Mouse (Mus musculus): Measurements from ENCODE around the gene Atad3a. TPM values are rescaled to one million over a fixed set of nuclear protein-coding genes. Genes with fewer than 3 reads are reported as not detected.

The Atad3a gene
- polyA plus RNA-seq, 1 experiment from 2014 or later = 70.9 TPM

- Histone ChIP-seq H3K27me3 (ENCODE audit: control insufficient read depth, insufficient read depth, low read length) (no peaks in the 10 kb centered on the region), H3K4me3 (ENCODE audit: low read depth, low read length) (no peak overlapping the region; the same call in 1 of the 2 replicates), H3K9me3 (ENCODE audit: control insufficient read depth, low read length) (no peaks in the 10 kb centered on the region), H3K4me2 (replicated peaks; ENCODE audit: low read depth, low read length) (no peak overlapping the region), H3K27ac (ENCODE audit: low read depth, low read length) (no peak overlapping the region), H3K4me1 (replicated peaks; ENCODE audit: control insufficient read depth, insufficient read depth, low read length) (peaks cover 9% of the 10 kb centered on the region; the same call in 1 of the 2 replicates), H3K9ac (ENCODE audit: low read depth, low read length) (no peak overlapping the region), H3K36me3 (ENCODE audit: control insufficient read depth, insufficient read depth, low read length) (0 out of 2 replicates have a peak, but pooled peaks cover 5% of the 10 kb centered on the region)
- no peak for DNase-seq (ENCODE audit: low spot score)
- ATAC-seq (ENCODE audit: low FRiP score) = no peak
- WGBS = 95% methylated on average over 5 of the region's 5 CpGs
Measured at GRCm38 (mm10) chr4:155736421-155736820, 24.5 kb downstream of the Atad3a start.

DNA sequence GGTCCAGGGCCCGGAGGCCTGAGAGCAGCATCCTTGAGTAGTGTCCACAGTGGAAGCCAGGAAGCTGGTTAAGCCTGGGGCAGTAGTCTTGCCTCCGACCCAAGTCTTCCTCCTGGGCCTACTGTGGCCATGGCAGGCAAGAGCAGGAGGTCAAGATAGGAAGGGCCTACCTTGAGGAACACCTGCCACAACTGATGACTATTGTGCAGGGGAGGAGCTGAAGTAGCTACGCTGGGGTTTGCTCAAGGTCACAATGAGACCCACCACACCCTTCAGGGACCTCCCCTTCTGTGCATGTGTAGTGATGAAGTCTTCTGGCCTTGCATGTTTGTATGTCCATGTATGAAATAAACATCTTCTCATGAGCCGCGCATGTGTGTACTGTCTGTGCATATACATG lies 25.1 kb downstream of the Atad3a start:
- ATAC-seq (ENCODE audit: low FRiP score) = no peak
- no peak for DNase-seq (ENCODE audit: low spot score)
- Histone ChIP-seq H3K4me3 (ENCODE audit: low read depth, low read length) (peak overlapping the region; percentile 66), H3K9me3 (ENCODE audit: control insufficient read depth, low read length) (no peaks in the 10 kb centered on the region), H3K36me3 (ENCODE audit: control insufficient read depth, insufficient read depth, low read length) (0 out of 2 replicates have a peak, but pooled peaks cover 5% of the 10 kb centered on the region), H3K27me3 (ENCODE audit: control insufficient read depth, insufficient read depth, low read length) (no peaks in the 10 kb centered on the region), H3K27ac (ENCODE audit: low read depth, low read length) (peak overlapping the region; percentile 95), H3K4me2 (replicated peaks; ENCODE audit: low read depth, low read length) (peak overlapping the region; percentile 92), H3K9ac (ENCODE audit: low read depth, low read length) (peak overlapping the region; percentile 87), H3K4me1 (replicated peaks; ENCODE audit: control insufficient read depth, insufficient read depth, low read length) (peaks cover 9% of the 10 kb centered on the region; the same call in 1 of the 2 replicates)
- WGBS = 71% methylated on average over 5 of the region's 5 CpGs

DNA sequence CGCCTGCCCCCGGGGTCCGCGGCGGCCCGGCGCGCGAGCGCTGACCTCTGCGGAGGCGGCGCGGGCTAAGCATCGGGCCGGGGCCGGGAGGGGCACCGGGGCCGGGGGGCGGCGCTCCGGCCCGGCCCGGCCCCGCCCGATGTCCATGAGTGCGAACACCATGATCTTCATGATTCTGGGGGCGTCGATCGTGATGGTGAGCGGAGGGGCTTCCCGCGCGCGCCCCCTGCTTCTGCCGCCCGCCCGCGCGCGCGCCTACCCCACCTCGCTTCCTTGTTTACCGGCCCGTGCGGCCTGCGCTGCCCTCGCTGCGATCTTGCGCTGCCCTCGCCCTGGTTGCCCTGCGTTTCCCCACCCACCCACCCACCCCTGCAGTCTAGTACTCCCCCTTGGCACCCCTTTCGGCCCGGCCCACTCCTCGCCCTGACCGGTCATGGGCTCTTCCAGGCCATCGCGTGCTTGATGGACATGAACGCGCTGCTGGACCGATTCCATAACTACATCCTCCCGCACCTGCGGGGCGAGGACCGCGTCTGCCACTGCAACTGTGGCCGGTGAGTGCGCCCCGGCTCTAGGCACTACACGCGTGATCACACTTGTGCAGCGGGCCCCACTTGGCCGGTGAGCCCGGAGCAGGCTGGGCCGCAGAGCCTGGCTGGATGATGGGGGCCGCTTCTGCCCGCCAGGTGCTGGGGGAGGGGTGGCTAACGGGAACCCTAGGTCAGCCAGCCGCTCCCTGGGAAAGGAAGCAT lies 25.8 kb downstream of the Atad3a start:
- DNase-seq (ENCODE audit: low spot score) (peak; percentile 71), ATAC-seq (ENCODE audit: low FRiP score) (peak; percentile 51)
- H3K27me3 ChIP-seq (ENCODE audit: control insufficient read depth, insufficient read depth, low read length) = no peaks in the 10 kb centered on the region
- 0 out of 2 replicates have a peak, but pooled peaks cover 5% of the 10 kb centered on the region for H3K36me3 ChIP-seq (ENCODE audit: control insufficient read depth, insufficient read depth, low read length)
- H3K4me3 ChIP-seq (ENCODE audit: low read depth, low read length) = peak overlapping the region; percentile 66
- peak overlapping the region; percentile 95 for H3K27ac ChIP-seq (ENCODE audit: low read depth, low read length)
- H3K4me1 ChIP-seq (replicated peaks; ENCODE audit: control insufficient read depth, insufficient read depth, low read length) = peaks cover 9% of the 10 kb centered on the region; the same call in 1 of the 2 replicates
- 0% methylated on average over 43 of the region's 79 CpGs for WGBS
- H3K9ac ChIP-seq (ENCODE audit: low read depth, low read length) = peak overlapping the region; percentile 87
- H3K4me2 ChIP-seq (replicated peaks; ENCODE audit: low read depth, low read length) = peak overlapping the region; percentile 92
- no peaks in the 10 kb centered on the region for H3K9me3 ChIP-seq (ENCODE audit: control insufficient read depth, low read length)

DNA sequence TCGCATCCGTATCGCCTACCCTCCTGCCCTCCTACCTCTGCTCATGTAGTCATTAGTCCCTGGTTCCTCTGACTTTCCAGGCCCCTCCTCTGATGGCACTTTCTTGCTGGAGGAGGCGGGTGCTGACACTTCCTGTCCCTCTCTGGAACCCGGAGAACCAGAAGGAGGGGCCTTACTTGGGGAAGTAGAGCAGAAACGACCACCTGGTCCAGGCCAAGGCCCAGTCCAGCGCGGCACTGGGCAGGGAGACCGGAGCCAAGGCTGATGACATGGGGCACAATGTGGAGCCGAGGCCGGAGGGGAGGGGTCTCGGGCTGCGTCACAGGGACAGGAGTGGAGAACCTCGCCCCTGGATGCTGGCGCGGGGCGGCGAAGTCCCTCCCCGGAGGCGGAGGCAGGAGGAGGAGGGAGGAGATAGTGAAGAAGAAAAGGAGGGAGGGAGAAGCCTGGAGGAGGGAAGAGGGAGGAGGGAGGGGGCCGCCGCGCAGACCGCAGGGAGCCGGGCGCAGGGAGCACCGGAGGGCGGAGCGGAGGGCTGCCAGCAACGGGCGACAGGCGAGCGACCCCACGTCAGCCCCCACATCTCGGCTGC lies 26.4 kb downstream of the Atad3a start, which contains the start of gene Tmem240:
Tmem240 (plus strand) TSS at position 451 of the 592 bp plus-strand sequence.
- Histone ChIP-seq H3K27me3 (ENCODE audit: control insufficient read depth, insufficient read depth, low read length) (no peaks in the 10 kb centered on the region), H3K4me1 (replicated peaks; ENCODE audit: control insufficient read depth, insufficient read depth, low read length) (peaks cover 9% of the 10 kb centered on the region; the same call in 1 of the 2 replicates), H3K4me2 (replicated peaks; ENCODE audit: low read depth, low read length) (peak within 1 kb of the TSS; percentile 92), H3K9ac (ENCODE audit: low read depth, low read length) (peak within 1 kb of the TSS; percentile 87), H3K27ac (ENCODE audit: low read depth, low read length) (peak within 1 kb of the TSS; percentile 95), H3K36me3 (ENCODE audit: control insufficient read depth, insufficient read depth, low read length) (0 out of 2 replicates have a peak, but pooled peaks cover 5% of the 10 kb centered on the region), H3K9me3 (ENCODE audit: control insufficient read depth, low read length) (no peaks in the 10 kb centered on the region), H3K4me3 (ENCODE audit: low read depth, low read length) (peak within 1 kb of the TSS; percentile 66)
- WGBS = 2% methylated on average over 25 of the region's 35 CpGs
- DNase-seq (ENCODE audit: low spot score) = peak; percentile 90
- ATAC-seq (ENCODE audit: low FRiP score) = peak; percentile 95

DNA sequence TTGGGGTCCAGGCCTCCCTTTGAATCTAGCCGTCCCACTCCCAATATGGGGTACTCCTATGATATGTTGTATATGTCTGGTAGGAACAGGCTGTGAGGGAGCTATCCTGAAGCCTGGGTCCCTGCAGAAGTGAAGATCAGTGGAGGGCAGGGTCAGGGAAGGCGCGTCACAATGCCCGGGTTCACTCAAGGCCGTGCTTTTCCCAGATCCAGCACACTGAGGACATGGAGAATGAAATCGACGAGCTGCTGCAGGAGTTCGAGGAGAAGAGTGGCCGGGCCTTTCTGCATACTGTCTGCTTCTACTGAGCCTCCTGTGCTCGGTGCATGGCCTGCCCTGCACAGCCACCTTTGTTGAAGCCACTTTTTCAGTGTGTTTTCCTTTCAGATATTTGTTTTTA lies 27.6 kb downstream of the Atad3a start:
- ATAC-seq (ENCODE audit: low FRiP score) (no peak), DNase-seq (ENCODE audit: low spot score) (no peak)
- no peaks in the 10 kb centered on the region for H3K9me3 ChIP-seq (ENCODE audit: control insufficient read depth, low read length)
- no peak overlapping the region for H3K4me2 ChIP-seq (replicated peaks; ENCODE audit: low read depth, low read length)
- H3K4me3 ChIP-seq (ENCODE audit: low read depth, low read length) = no peak overlapping the region
- no peaks in the 10 kb centered on the region for H3K27me3 ChIP-seq (ENCODE audit: control insufficient read depth, insufficient read depth, low read length)
- H3K4me1 ChIP-seq (replicated peaks; ENCODE audit: control insufficient read depth, insufficient read depth, low read length) = peaks cover 9% of the 10 kb centered on the region; the same call in 1 of the 2 replicates
- no peak overlapping the region for H3K9ac ChIP-seq (ENCODE audit: low read depth, low read length)
- 85% methylated on average over 10 of the region's 10 CpGs for WGBS
- 0 out of 2 replicates have a peak, but pooled peaks cover 5% of the 10 kb centered on the region for H3K36me3 ChIP-seq (ENCODE audit: control insufficient read depth, insufficient read depth, low read length)
- no peak overlapping the region for H3K27ac ChIP-seq (ENCODE audit: low read depth, low read length)

GRCm38 (mm10) chr4:155727993-155728392 lies 32.9 kb downstream of the Atad3a start:
- no peak overlapping the region for H3K4me2 ChIP-seq (replicated peaks; ENCODE audit: low read depth, low read length)
- no peak overlapping the region for H3K9ac ChIP-seq (ENCODE audit: low read depth, low read length)
- ATAC-seq (ENCODE audit: low FRiP score) (no peak), DNase-seq (ENCODE audit: low spot score) (peak; percentile 10)
- H3K9me3 ChIP-seq (ENCODE audit: control insufficient read depth, low read length) = no peaks in the 10 kb centered on the region
- WGBS = 72% methylated on average over 2 of the region's 2 CpGs
- H3K27ac ChIP-seq (ENCODE audit: low read depth, low read length) = no peak overlapping the region
- no peaks in the 10 kb centered on the region for H3K27me3 ChIP-seq (ENCODE audit: control insufficient read depth, insufficient read depth, low read length)
- no peak overlapping the region for H3K4me3 ChIP-seq (ENCODE audit: low read depth, low read length)
- 0 out of 2 replicates have a peak, but pooled peaks cover under 1% of the 10 kb centered on the region for H3K36me3 ChIP-seq (ENCODE audit: control insufficient read depth, insufficient read depth, low read length)
- no peaks in the 10 kb centered on the region for H3K4me1 ChIP-seq (replicated peaks; ENCODE audit: control insufficient read depth, insufficient read depth, low read length)

GRCm38 (mm10) chr4:155721668-155722083 lies 39.2 kb downstream of the Atad3a start:
- Histone ChIP-seq H3K4me2 (replicated peaks; ENCODE audit: low read depth, low read length) (no peak overlapping the region), H3K27ac (ENCODE audit: low read depth, low read length) (no peak overlapping the region), H3K9ac (ENCODE audit: low read depth, low read length) (no peak overlapping the region), H3K36me3 (ENCODE audit: control insufficient read depth, insufficient read depth, low read length) (no peaks in the 10 kb centered on the region), H3K4me1 (replicated peaks; ENCODE audit: control insufficient read depth, insufficient read depth, low read length) (no peaks in the 10 kb centered on the region), H3K9me3 (ENCODE audit: control insufficient read depth, low read length) (no peaks in the 10 kb centered on the region), H3K27me3 (ENCODE audit: control insufficient read depth, insufficient read depth, low read length) (no peaks in the 10 kb centered on the region), H3K4me3 (ENCODE audit: low read depth, low read length) (no peak overlapping the region)
- 72% methylated on average over 4 of the region's 4 CpGs for WGBS
- ATAC-seq (ENCODE audit: low FRiP score) (no peak), DNase-seq (ENCODE audit: low spot score) (peak; percentile 15)

DNA sequence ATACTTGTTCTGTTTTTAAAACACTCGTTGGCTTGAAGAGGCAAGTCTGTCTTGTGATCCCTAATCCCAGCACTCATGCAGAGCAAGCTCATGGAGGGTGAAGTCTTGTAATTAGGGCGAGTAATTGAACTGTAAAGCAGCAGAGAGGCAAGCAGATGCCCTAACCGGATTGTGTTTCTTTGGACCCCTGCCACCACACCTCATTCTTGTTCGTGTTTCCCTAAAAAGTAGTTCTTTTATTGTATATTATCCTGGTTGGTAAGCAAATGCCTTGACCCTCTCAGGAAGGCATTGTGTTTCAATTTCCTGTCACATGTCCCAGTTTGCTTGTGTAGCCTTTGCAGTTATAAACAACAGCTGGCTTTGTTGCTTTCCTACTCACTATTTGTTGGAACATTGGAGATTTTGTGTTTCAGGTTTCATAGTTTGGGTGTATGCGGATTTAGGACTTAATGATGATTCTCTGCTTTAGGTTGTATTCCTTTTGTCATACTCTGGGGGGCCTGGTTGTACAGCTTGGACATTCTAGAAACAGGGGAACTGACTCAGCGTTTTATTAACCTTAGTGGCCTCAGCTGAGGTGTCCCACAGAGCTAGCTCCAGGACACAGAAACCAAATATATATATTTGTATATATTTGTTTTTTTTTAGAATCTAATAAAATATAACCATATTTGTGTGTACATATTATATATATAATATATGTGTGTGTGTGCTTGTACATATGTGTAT lies 50.2 kb downstream of the Atad3a start:
- 77% methylated on average over 6 of the region's 6 CpGs for WGBS
- ATAC-seq (ENCODE audit: low FRiP score) (no peak), DNase-seq (ENCODE audit: low spot score) (no peak)
- Histone ChIP-seq H3K27me3 (ENCODE audit: control insufficient read depth, insufficient read depth, low read length) (no peaks in the 10 kb centered on the region), H3K4me1 (replicated peaks; ENCODE audit: control insufficient read depth, insufficient read depth, low read length) (peaks cover 2% of the 10 kb centered on the region; the same call in 1 of the 2 replicates), H3K27ac (ENCODE audit: low read depth, low read length) (no peak overlapping the region), H3K36me3 (ENCODE audit: control insufficient read depth, insufficient read depth, low read length) (0 out of 2 replicates have a peak, but pooled peaks cover under 1% of the 10 kb centered on the region), H3K4me2 (replicated peaks; ENCODE audit: low read depth, low read length) (no peak overlapping the region), H3K9ac (ENCODE audit: low read depth, low read length) (no peak overlapping the region), H3K4me3 (ENCODE audit: low read depth, low read length) (no peak overlapping the region), H3K9me3 (ENCODE audit: control insufficient read depth, low read length) (no peaks in the 10 kb centered on the region)
